Comparison of ENCODE assay signal across 17 mouse cellular contexts in genomic region chr17:49975481-49975880, GRCm38 (mm10).
"Had no signal": no experiment of that assay in that cellular context is flagged by ENCODE, and none has a peak within 500 bp of the region (broad histone marks: within the 10 kb centered on the region; RNA-seq: fewer than 3 reads in every experiment).

No protein-coding gene starts in this region.

- H3K4me3 ChIP-seq: liver, embryonic 13.5 days; liver, embryonic 15.5 days; lung, embryonic 15.5 days; midbrain, embryonic 12.5 days; midbrain, embryonic 15.5 days; stomach, embryonic 15.5 days had no signal

- H3K9ac ChIP-seq: liver, embryonic 13.5 days; liver, embryonic 15.5 days; liver, postnatal 0 days; lung, embryonic 15.5 days; midbrain, embryonic 12.5 days; midbrain, embryonic 15.5 days; stomach, embryonic 15.5 days had no signal

- H3K9me3 ChIP-seq: liver, embryonic 13.5 days; liver, embryonic 15.5 days; lung, embryonic 15.5 days; stomach, embryonic 15.5 days had no signal

- H3K4me1 ChIP-seq: liver, embryonic 13.5 days; liver, embryonic 15.5 days; lung, embryonic 15.5 days; midbrain, embryonic 12.5 days; stomach, embryonic 15.5 days had no signal

- H3K27me3 ChIP-seq: liver, embryonic 13.5 days; liver, embryonic 15.5 days; lung, embryonic 15.5 days; midbrain, embryonic 12.5 days; midbrain, embryonic 15.5 days; stomach, embryonic 15.5 days had no signal

- DNase-seq: liver, embryonic 13.5 days; liver, postnatal 0 days; lung, adult 2 months; lung, postnatal 14 days; lung, postnatal 36 days; right cerebral cortex, postnatal 14 days; thymus, adult 2 months; thymus, postnatal 25 days; thymus, postnatal 4 days had no signal

- ATAC-seq: liver, postnatal 0 days; lung, postnatal 0 days; midbrain, embryonic 15.5 days had no signal

- H3K4me2 ChIP-seq: liver, embryonic 13.5 days; liver, embryonic 15.5 days; lung, embryonic 15.5 days; midbrain, embryonic 12.5 days; midbrain, embryonic 15.5 days; stomach, embryonic 15.5 days had no signal

- H3K36me3 ChIP-seq: liver, embryonic 13.5 days; liver, embryonic 15.5 days; lung, embryonic 15.5 days; midbrain, embryonic 12.5 days; midbrain, embryonic 15.5 days; stomach, embryonic 15.5 days had no signal

- H3K27ac ChIP-seq: liver, embryonic 13.5 days; liver, embryonic 15.5 days; lung, embryonic 15.5 days; macrophage; midbrain, embryonic 12.5 days; midbrain, embryonic 15.5 days; stomach, embryonic 15.5 days; stomach, postnatal 0 days had no signal
